Mouse (Mus musculus): ENCODE data around the gene Pcgf3.
"Not testable (repeated sequence)": the region's sequence is repeated elsewhere in the genome, so short reads cannot be mapped to it uniquely, and the experiment has no call there.

The Pcgf3 gene

DNA sequence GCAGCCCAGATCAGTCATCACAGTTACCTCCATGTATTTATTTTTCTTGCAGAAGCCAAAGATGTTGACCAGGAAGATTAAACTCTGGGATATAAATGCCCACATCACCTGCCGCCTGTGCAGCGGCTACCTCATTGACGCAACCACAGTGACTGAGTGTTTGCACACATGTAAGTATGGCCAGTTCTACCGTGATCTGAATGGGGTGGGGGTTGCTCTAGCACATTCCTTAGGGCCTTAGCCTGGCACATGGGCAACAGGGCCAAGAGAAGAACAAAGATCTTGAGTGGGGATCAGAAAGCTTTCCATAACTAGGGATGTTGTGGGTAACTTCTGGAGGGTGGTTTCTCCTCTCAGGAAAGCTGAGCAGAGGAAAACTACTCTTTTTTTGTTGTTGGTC lies 12.7 kb downstream of the Pcgf3 start:
- no peak for DNase-seq (ENCODE audit: low read depth)

GRCm38 (mm10) chr5:108475977-108476376 lies 14.9 kb downstream of the Pcgf3 start:
- DNase-seq (ENCODE audit: low read depth), result no peak

DNA sequence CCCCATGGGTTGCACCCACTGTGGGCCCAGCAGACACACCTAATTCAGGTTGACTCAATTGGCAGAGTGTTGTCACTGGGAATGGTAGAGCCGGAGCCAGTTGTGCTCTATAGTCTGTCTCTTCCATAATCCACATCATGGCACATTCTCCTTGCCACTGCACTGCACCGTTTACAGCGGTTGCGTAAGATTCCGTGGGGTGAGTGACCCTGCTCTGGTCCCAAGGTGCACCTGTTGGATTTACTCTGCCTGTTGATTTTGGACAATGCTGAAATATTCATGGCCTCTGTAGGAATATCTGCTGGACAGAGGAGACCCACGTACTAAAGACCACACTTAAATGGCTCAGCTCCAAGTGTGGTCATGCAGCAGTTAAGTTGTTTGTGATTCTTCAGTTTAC lies 22.0 kb downstream of the Pcgf3 start:
- no peak for DNase-seq (ENCODE audit: low read depth)

- DNase-seq (ENCODE audit: low read depth), result peak; percentile 64
Measured at GRCm38 (mm10) chr5:108485239-108485638, 24.2 kb downstream of the Pcgf3 start.

- not testable (repeated sequence) for DNase-seq (ENCODE audit: low read depth)
Measured at GRCm38 (mm10) chr5:108486148-108486547, 25.1 kb downstream of the Pcgf3 start.

DNA sequence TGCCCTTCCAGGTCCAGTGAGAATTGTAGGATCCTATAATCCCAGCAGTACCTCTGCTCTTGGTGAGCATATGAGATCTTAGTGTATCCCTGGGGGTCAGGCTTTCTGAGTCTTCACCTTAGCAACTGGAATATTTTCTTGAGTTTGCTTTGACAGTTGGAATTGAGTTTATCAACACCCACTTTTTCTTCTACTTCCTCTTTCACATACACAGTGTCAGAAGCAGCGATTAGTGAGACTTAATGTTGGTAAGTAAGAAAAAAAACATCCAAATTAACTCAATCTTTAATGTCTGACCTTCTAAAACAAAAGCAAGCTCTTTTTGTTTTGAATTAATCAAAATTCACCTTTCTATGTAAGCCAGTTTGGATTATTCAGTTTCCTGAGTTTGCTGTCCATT lies 40.5 kb downstream of the Pcgf3 start:
- no peak for DNase-seq (ENCODE audit: low read depth)

- DNase-seq (ENCODE audit: low read depth), result no peak
Measured at GRCm38 (mm10) chr5:108502286-108502685, 41.3 kb downstream of the Pcgf3 start.

DNA sequence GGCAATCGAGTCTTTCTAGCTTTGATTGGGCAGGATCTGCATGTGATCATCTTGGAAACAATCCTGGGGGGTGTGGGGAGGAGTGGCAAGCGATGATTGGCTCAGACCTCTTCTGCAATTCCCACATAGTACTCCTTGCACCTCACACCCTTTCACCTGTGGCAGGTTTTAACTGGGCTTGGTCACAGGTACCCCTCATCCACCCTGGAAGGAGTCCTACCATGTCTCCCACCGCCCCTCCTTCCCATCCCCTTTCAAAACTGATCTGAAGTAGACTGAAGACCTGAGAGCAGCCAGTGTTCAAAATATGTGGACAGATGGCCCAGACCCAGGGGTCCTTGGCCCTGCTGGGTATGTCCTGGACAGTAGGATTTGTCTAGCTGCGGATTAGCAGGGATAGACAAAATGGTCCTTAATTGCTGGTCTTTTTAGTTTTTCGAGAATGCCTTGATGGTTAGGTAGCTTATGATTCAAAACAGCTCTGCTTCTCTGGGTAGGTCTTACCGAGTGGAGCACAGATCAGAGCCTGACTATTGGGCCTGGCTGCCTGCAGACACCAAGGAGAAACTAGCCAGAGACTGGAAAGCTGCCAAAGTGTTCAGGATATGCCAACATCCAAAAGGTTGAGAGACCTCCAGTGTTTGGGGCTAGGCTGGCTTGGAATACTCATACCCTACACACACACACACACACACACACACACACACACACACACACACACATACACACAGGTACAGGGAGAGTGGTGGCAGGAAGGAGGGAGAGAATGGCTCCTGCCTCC lies 54.7 kb downstream of the Pcgf3 start:
- no peak for DNase-seq (ENCODE audit: low read depth)

GRCm38 (mm10) chr5:108516655-108517054 lies 55.6 kb downstream of the Pcgf3 start:
- no peak for DNase-seq (ENCODE audit: low read depth)

GRCm38 (mm10) chr5:108518106-108518885 lies 57.3 kb downstream of the Pcgf3 start:
- no peak for DNase-seq (ENCODE audit: low read depth)

DNA sequence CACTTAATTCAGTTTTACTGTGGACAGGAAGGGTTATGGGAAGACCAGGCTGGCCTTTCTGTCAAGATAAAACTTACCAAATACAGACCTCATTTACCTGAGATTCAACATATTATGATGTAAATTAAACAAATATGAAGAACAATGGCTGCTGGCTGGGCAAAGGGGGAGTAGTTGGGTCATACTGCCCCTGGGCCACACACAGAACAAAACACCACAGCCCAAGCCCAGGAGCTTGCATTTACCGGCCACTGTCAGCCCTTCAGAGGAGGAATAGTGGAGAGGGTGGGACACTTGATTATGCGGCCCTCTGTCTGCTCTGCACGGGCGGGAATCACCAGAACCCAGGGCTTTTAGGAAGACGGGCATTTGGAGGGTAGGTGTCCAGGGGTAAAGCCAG lies 57.9 kb downstream of the Pcgf3 start:
- DNase-seq (ENCODE audit: low read depth), result no peak

- no peak for DNase-seq (ENCODE audit: low read depth)
Measured at GRCm38 (mm10) chr5:108520153-108520552, 59.1 kb downstream of the Pcgf3 start.

DNA sequence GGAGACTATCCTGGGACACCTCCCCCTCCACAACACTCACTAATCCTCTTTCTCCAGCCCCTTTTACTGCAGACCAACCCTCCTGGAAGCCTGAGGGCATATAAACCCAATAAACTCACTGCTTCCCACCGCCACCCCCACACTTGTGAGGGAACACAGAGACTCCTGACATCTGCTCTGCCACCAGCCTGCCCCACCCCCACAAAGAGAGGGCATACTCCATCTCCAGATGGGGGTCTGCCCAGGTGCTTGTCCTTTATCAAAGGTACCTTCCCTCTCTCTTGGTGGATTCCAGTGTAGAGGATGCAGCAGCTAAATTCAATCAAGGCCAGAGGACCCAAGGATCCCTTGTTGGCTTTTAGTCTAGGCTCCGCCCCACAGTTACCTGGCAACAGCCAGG lies 60.0 kb downstream of the Pcgf3 start:
- no peak for DNase-seq (ENCODE audit: low read depth)

GRCm38 (mm10) chr5:108521896-108522295 lies 60.9 kb downstream of the Pcgf3 start:
- no peak for DNase-seq (ENCODE audit: low read depth)

- DNase-seq (ENCODE audit: low read depth), result no peak
Measured at GRCm38 (mm10) chr5:108522597-108522996, 61.6 kb downstream of the Pcgf3 start.

- no peak for DNase-seq (ENCODE audit: low read depth)
Measured at GRCm38 (mm10) chr5:108534188-108534587, 73.2 kb downstream of the Pcgf3 start.

- no peak for DNase-seq (ENCODE audit: low read depth)
Measured at GRCm38 (mm10) chr5:108543516-108544291, 82.7 kb downstream of the Pcgf3 start.

- no peak for DNase-seq (ENCODE audit: low read depth)
Measured at GRCm38 (mm10) chr5:108547636-108548035, 86.6 kb downstream of the Pcgf3 start.

GRCm38 (mm10) chr5:108549137-108549488 lies 88.1 kb downstream of the Pcgf3 start:
- no peak for DNase-seq (ENCODE audit: low read depth)

DNA sequence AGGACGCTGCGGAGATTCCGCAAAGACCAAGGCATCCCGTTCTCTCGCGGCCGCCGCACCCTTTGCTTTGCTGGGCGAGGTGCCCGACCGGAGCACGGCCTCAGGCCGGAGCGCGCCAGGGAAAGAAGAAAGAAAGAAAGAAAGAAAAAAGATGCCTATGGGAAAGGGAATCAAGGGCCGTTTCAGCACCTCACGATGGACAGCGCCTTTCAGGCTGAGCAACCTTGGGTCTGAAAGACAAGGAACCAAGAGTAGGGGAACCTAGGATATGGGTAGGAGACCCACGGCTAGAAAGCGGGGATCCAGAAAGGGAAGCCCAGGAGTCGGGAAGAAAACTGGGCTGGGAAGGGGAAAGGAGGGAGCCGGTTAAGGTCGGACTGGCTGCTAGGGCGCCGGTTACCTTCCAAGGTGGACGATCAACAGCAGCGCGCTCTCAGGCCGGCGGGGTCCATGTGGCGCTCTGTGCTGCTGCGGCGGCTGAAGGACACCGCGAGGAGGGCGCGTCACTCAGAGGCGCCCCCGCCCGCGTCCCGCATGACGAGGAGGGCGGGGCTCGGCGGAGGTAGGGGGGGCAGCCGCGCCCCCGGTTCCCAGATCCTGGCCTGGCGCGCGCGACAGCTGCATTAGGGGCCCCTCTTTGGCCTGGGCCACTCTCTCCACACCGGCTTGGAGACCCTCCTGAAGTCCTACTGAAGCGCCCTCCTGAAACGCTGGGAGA lies 88.6 kb downstream of the Pcgf3 start, which contains the start of gene Cplx1:
Cplx1 (minus strand) TSS at position 536 of the 718 bp plus-strand sequence.
- DNase-seq (ENCODE audit: low read depth), result peak; percentile 31

- DNase-seq (ENCODE audit: low read depth), result no peak
Measured at GRCm38 (mm10) chr5:108550207-108550594, 89.2 kb downstream of the Pcgf3 start.

GRCm38 (mm10) chr5:108554041-108554440 lies 93.0 kb downstream of the Pcgf3 start:
- DNase-seq (ENCODE audit: low read depth), result no peak
